Mouse (Mus musculus): Measurements from ENCODE around the gene Lcn3. TPM values are rescaled to one million over a fixed set of nuclear protein-coding genes. Genes with fewer than 3 reads are reported as not detected.

The Lcn3 gene
- total RNA-seq, 2 experiments from 2014 or later = not detected

Other genes starting within 250 kb of the Lcn3 start
- gene Traf2, start 218.6 kb upstream of the Lcn3 start, total RNA-seq (2021) = 1 to 10 TPM; 7.5 to 8.6 TPM
- gene Edf1, start 207.7 kb upstream of the Lcn3 start, total RNA-seq (2021) = 100 to 1,000 TPM; 154 to 155 TPM
- gene Mamdc4, start 190.7 kb upstream of the Lcn3 start, total RNA-seq (2021) = 1 to 10 TPM; 1.8 to 2.9 TPM
- gene Phpt1, start 190.3 kb upstream of the Lcn3 start, total RNA-seq (2021) = 10 to 100 TPM; 77.1 to 79.5 TPM
- 10 to 100 TPM; 49.0 to 59.4 TPM for gene Ajm1, start 183.8 kb upstream of the Lcn3 start, total RNA-seq (2021)
- gene Rabl6, start 157.0 kb upstream of the Lcn3 start, total RNA-seq (2021) = 10 to 100 TPM; 85.9 to 87.1 TPM
- not detected for gene Ccdc183, start 147.9 kb upstream of the Lcn3 start, total RNA-seq (2021)
- 10 to 100 TPM; 21.7 to 27.1 TPM for gene Tmem141, start 143.6 kb upstream of the Lcn3 start, total RNA-seq (2021)
- 1 to 10 TPM; 1.0 to 1.6 TPM for gene Fcna, start 137.5 kb upstream of the Lcn3 start, total RNA-seq (2021)
- gene Lcn8, start 112.4 kb upstream of the Lcn3 start, total RNA-seq (2021) = not detected
- gene Lcn5, start 107.6 kb upstream of the Lcn3 start, total RNA-seq (2021) = not detected
- not detected for gene Lcn6, start 88.8 kb upstream of the Lcn3 start, total RNA-seq (2021)
- not detected for gene Lcn10, start 82.8 kb upstream of the Lcn3 start, total RNA-seq (2021)
- not detected for gene Obp2a, start 65.5 kb upstream of the Lcn3 start, total RNA-seq (2021)
- gene Bmyc, start 58.8 kb upstream of the Lcn3 start, total RNA-seq (2021) = 10 to 100 TPM; 75.2 to 76.6 TPM
- not detected for gene Obp2b, start 28.6 kb upstream of the Lcn3 start, total RNA-seq (2021)
- gene Lcn11, start 11.4 kb downstream of the Lcn3 start, total RNA-seq (2021) = not detected
- gene Gm13539, start 16.7 kb downstream of the Lcn3 start, total RNA-seq (2021) = not detected
- gene Glt6d1, start 50.3 kb downstream of the Lcn3 start, total RNA-seq (2021) = not detected
- gene Lcn9, start 57.6 kb downstream of the Lcn3 start, total RNA-seq (2021) = not detected
- not detected for gene Sohlh1, start 81.7 kb downstream of the Lcn3 start, total RNA-seq (2021)
- gene Kcnt1, start 98.2 kb downstream of the Lcn3 start, total RNA-seq (2021) = 10 to 100 TPM; 62.7 to 81.2 TPM
- gene Camsap1, start 217.7 kb downstream of the Lcn3 start, total RNA-seq (2021) = 100 to 1,000 TPM; 195 to 203 TPM